Mouse (Mus musculus): Measurements from ENCODE around the gene Amigo3.
A peak's percentile ranks its signal among the peaks of the same experiment; 100 is the strongest.
"Not testable (repeated sequence)": the region's sequence is repeated elsewhere in the genome, so short reads cannot be mapped to it uniquely, and the experiment has no call there.

Gene Amigo3

DNA sequence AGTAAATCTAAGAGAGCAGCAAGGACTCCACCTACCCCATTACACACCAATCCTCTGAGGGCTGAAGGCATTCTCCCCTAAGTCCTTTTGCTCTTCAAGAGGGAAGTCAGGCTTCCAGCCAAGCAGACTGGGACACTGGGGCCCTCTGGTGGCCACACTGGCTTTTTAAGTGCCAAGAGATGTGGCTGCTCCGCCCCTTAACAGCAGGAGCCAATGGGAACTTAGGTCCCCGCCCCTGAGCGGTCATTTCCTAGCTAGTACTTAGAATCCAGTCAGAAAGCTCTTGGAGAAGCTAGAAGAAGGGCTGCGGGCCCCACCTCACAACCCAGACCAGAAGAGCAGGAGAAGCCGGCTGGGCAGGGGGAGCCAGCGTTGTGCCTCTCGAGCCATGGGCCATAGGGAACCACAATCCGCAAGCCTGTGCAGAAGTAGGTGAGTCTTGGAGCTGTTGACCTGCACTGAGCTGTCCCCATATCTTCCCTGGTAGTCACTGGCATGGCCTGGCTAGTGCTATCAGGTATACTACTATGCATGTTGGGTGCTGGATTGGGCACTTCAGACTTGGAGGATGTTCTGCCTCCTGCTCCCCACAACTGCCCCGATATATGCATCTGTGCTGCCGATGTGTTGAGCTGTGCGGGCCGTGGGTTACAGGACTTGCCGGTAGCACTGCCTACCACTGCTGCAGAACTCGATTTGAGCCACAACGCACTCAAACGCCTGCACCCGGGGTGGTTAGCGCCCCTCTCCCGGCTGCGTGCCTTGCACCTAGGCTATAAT, at the start of gene Amigo3:
Gene Amigo3, plus strand, starts transcription at position 275 of the 780 bp plus-strand sequence.
- DNase-seq (ENCODE audit: low spot score) = peak; percentile 94

GRCm38 (mm10) chr9:108003531-108003890, 49.4 kb upstream of the Amigo3 start:
- DNase-seq (ENCODE audit: low spot score) = no peak

DNA sequence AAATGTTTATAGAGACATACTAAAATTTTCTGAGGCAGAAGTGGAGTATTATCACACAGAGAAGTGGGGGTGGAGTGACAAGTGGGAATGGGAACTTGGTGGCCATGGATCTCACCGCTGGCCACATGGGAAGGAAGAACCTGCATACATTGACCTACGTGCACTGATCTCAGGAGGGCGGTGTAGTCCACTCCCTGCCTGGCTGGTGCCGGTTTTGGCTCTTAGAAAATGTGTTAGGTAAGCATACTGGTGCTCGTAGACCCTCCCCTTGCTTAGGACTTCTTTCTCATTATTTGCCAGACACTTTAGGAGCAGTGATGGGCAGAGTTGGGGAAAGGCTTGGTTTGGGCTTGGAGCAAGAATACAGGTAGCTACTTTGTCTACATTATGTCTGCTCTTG, 44.9 kb upstream of the Amigo3 start:
- DNase-seq (ENCODE audit: low spot score) = peak; percentile 32

GRCm38 (mm10) chr9:108010385-108010784, 42.6 kb upstream of the Amigo3 start:
- no peak for DNase-seq (ENCODE audit: low spot score)

DNA sequence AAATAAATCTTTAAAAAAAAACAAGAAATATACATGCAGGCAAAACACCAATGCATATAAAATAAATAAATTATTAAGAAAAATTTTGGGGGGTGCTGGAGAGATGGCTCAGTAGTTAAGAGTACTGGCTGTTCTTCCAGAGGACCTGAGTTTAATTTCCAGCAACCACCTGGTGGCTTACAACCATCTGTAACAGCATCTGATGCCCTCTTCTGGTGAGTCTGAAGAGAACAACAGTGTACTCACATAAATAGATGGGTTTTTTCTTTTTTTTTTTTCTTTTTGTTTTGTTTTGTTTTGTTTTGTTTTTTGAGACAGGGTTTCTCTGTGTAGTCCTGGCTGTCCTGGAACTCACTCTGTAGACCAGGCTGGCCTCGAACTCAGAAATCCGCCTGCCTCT, 39.4 kb upstream of the Amigo3 start:
- not testable (repeated sequence) for DNase-seq (ENCODE audit: low spot score)

GRCm38 (mm10) chr9:108017127-108017526, 35.8 kb upstream of the Amigo3 start:
- DNase-seq (ENCODE audit: low spot score) = no peak

GRCm38 (mm10) chr9:108020741-108021140, 32.2 kb upstream of the Amigo3 start:
- DNase-seq (ENCODE audit: low spot score) = no peak

DNA sequence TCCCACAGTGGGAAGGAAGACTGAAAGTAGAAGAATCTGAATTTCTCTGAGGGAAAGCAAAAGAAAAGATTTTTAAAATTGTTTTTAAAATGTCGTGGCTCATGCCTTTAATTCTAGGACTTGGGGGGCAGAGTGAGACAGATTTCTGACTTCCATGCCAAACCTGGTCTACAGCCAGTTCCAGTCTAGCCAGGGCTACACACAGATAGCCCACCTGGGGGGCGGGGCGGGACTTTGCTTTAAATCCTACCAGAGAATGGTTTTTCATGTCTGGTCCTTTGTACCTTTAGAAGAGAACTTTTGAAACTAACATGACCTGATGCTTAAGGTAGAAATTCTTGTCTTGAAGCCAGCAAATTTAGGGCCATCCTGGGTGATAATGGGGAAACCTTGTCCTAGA, 29.7 kb upstream of the Amigo3 start:
- no peak for DNase-seq (ENCODE audit: low spot score)

DNA sequence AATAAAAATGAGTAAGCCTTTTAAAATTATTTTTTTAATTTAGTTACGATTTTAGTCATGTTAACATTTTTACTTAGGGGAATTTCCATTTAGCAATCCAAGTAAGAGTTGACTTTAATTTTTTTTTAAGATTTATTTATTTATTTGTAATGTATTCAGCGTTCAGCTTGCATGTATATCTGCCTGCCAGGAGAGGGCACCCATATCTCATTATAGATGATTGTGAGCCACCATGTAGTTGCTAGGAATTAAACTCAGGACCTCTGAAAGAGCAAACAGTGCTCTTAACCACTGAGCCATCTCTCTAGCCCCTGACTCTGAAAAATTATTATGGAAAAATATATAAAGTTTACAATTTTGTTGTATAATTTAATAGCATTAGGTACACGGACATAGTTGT, 26.4 kb upstream of the Amigo3 start:
- DNase-seq (ENCODE audit: low spot score) = no peak

GRCm38 (mm10) chr9:108027867-108028266, 25.1 kb upstream of the Amigo3 start:
- DNase-seq (ENCODE audit: low spot score) = no peak

DNA sequence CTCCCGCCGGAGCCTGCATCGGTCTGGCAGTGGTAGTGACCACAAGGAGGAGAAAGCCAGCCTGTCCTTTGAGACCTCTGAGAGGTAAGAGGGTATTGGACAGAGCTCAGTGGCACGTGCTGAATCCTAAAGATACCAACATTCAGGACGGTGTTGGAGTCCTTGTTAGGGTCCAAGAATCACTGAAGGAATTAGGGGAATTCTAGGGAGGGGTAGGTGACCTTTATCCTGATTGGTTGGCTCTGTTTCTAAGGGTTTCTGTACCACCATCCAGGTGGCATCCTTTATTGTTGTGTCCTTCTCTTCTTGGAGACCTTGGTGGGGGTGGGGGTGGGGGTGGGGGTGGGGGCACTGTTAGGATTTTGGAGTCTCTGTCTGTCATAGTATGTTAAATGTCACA, 20.8 kb upstream of the Amigo3 start:
- DNase-seq (ENCODE audit: low spot score) = no peak

DNA sequence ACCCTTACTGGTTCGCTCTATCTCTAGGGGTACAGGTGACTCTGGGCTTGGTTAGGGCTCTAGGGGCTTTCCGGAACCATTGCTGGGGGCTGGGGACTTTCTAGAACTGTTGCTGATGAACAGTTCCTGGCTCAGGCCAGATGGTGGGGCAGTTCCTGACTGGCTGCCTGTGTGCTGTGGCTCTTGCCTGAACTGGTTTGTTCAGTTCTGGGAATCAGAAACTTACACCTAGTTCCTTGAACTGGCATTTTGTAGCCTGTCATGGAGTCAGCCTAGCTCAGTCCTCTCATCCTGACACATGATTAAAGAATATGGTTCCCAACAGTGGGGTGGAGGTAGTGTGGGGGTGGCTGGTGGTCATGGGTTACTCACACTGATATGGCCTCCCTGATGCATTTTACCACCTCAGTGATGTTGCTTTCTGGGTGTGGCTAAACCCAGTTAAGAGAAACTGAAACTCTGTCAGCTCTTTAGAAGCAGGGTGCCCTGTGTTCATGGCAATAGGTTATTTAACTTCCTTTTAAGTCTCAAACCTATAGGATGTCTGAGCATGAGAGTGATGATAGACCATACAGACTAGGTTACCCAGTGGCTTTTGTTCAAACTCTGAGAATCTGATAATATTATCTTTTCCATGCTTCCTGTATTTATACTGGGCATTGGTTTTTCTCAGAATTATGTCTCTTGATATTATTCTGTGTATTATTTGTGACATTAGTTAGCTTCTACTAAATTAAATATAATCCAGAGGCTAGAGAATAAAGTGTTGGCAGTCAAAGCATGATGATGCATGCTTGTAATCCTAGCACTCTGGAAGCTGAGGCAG, 17.4 kb upstream of the Amigo3 start:
- DNase-seq (ENCODE audit: low spot score) = no peak

DNA sequence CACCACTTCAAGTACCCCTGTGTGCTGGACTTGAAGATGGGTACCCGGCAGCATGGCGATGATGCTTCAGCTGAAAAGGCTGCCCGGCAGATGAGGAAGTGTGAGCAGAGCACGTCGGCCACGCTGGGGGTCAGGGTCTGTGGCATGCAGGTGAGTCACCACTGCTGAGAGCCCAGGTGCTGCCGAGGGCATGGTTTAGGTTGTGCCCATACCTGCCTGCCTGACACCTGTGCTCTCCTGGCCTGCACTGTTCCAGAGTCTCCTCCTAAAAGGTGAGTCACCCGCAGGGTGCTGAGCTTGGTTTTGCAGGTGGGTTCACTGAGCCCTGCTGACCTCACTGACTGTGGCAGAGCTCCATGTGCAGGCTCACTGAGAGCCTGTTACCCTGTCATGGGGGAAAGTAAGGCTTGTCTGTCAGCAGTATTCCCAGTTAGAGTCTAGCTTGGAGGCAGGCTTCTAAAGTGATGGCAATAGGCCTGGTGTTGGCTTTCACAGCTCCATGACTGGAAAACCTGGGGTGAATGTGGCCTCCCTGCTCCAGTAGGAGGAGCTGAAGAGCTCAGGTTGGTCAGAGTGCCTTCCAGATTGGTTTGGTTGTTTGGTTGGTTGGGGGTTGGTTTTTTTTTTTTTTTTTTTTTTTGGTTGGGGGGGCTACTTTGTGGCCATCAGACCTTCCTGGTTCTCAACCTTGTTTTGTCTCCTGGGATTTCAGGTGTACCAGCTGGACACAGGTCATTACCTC, 8.0 kb upstream of the Amigo3 start:
- no peak for DNase-seq (ENCODE audit: low spot score)

- DNase-seq (ENCODE audit: low spot score) = no peak
Measured at GRCm38 (mm10) chr9:108046582-108046981, 6.4 kb upstream of the Amigo3 start.

GRCm38 (mm10) chr9:108047601-108048565, 5.1 kb upstream of the Amigo3 start:
- no peak for DNase-seq (ENCODE audit: low spot score)

GRCm38 (mm10) chr9:108048566-108048955, 4.4 kb upstream of the Amigo3 start:
- DNase-seq (ENCODE audit: low spot score) = no peak

DNA sequence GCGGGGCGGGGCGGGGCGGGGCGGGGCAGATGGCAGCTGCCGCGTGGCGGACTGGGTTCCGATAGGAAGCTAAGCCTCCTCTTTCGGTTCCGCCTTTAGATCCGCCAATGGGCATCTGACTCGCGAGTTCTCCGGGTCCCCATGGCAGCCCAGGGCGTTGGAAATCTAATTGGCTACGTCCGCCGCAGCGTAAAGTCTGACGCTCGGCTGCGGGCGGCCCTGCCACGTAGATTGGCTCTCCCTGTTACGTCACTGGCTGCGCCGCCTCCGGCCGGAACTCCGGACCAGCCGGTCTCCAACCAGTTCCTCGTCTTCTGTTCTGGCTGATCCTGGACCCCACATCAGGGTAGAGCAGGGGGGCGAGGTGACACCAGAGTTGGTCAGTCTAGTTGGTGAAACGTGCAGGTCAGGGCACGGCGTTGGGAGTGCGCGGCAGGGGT, 3.9 kb upstream of the Amigo3 start, which contains the start of gene Gmppb:
Gene Gmppb, plus strand, starts transcription at position 227 of the 440 bp plus-strand sequence.
- DNase-seq (ENCODE audit: low spot score) = peak; percentile 98

- DNase-seq (ENCODE audit: low spot score) = peak; percentile 62
Measured at GRCm38 (mm10) chr9:108049561-108050251, 3.3 kb upstream of the Amigo3 start.

DNA sequence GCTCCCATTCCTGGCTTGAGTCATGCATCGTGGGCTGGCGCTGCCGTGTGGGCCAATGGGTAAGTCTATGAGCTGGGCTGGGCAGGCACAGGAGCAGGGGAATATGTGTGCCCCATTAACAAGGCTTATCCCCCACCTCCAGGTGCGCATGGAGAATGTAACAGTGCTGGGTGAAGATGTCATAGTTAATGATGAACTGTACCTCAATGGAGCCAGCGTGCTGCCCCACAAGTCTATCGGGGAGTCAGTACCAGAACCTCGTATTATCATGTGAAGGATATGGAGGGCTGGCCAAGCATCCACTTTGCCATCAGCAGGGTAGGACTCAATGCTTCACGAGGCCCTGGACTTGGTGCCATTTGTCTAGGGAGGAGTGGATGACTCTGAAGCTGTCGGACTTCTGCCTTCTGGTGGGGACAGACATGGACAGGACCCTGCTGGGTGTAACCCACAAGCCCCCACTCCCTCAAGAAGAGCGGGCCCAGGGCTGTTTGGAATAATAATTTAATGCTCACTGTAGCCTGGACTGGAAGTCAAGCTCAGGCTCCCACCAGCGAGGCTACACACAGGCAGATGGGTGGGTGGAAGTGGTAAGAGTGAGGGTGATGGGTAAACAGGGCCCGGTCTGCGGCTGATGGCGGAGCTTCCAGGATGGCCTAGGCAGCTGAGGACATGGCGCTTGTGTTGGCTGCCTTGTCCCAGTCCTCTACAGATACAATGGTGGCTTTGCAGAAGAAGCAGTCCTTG, 1.6 kb upstream of the Amigo3 start:
- no peak for DNase-seq (ENCODE audit: low spot score)

- no peak for DNase-seq (ENCODE audit: low spot score)
Measured at GRCm38 (mm10) chr9:108051931-108052220, 1.1 kb upstream of the Amigo3 start.

Data from yolk sac, embryonic 10.5 days (tissue).